Mouse (Mus musculus) forebrain, embryonic 16.5 days (tissue): ENCODE data around the gene Mok. TPM values are rescaled to one million over a fixed set of nuclear protein-coding genes. Genes with fewer than 3 reads are reported as not detected.

Source experiments
- ATAC-seq: fragments of 200-750 bp; cut with Nextera tagmentation; 2 replicates; pipeline ENCODE4 v1.8.0; 2017; ENCODE audit warnings: mild to moderate bottlenecking, moderate library complexity
- H3K27ac ChIP-seq: fragments of 300-500 bp; sonication (generic); 2 replicates; pipeline ENCODE4 v1.5.1; 2014; ENCODE audit warnings: low read length, control low read depth
- H3K27me3 ChIP-seq: fragments of 300-500 bp; sonication (generic); replicated peaks from 2 replicates; pipeline ENCODE4 v1.6.1; 2014; ENCODE audit warnings: low read length; ENCODE audit not compliant: control insufficient read depth, insufficient read depth
- H3K36me3 ChIP-seq: fragments of 300-500 bp; sonication (generic); 2 replicates; pipeline ENCODE4 v1.6.1; 2014; ENCODE audit not compliant: control insufficient read depth, insufficient read depth
- H3K4me1 ChIP-seq: fragments of 300-500 bp; sonication (generic); replicated peaks from 2 replicates; pipeline ENCODE4 v1.6.1; 2014; ENCODE audit warnings: low read length; ENCODE audit not compliant: control insufficient read depth, insufficient read depth
- H3K4me2 ChIP-seq: fragments of 300-500 bp; sonication (generic); 2 replicates; pipeline ENCODE4 v1.6.1; 2014; ENCODE audit warnings: mild to moderate bottlenecking, low read length, control low read depth
- H3K4me3 ChIP-seq: fragments of 300-500 bp; sonication (generic); replicated peaks from 2 replicates; pipeline ENCODE4 v1.5.1; 2014; ENCODE audit warnings: mild to moderate bottlenecking, low read length, control low read depth
- H3K9ac ChIP-seq: fragments of 300-500 bp; sonication (generic); replicated peaks from 2 replicates; pipeline ENCODE4 v1.6.1; 2014; ENCODE audit warnings: low read depth, low read length, control low read depth
- H3K9me3 ChIP-seq: fragments of 300-500 bp; sonication (generic); 2 replicates; pipeline ENCODE4 v1.6.1; 2016; ENCODE audit warnings: low read length; ENCODE audit not compliant: control insufficient read depth
- WGBS: fragments of 180-500 bp; shearing (Covaris S2); extraction: QIAGEN DNeasy Blood & Tissue Kit; methylation state at CpG from one replicate; pipeline ENCODE4 v1.1.7; 2014; 5-methylcytosine and 5-hydroxymethylcytosine counted together
- polyA plus RNA-seq: library from polyadenylated mRNA; unstranded; fragments of >200 nt; fragmentation: Nextera tagmentation; extraction: Ambion mirVana; gene quantifications from 2 replicates; pipeline ENCODE4 v1.2.1, GENCODE M21; 2015

Mok gene
- polyA plus RNA-seq, 1 experiment from 2014 or later: 13.4 TPM

GRCm38 (mm10) chr12:110769660-110770297 is 71.0 kb downstream of the Mok start:
- Histone ChIP-seq H3K36me3 (no peaks in the 10 kb centered on the region), H3K27me3 (no peaks in the 10 kb centered on the region), H3K27ac (peak overlapping the region; percentile 71), H3K9ac (no peak overlapping the region), H3K4me3 (no peak overlapping the region), H3K4me2 (no peak overlapping the region), H3K9me3 (no peaks in the 10 kb centered on the region), H3K4me1 (peaks cover 21% of the 10 kb centered on the region)
- 57% methylated on average over 6 of the region's 6 CpGs for WGBS
- no peak for ATAC-seq

- ATAC-seq: peak; percentile 50; the same call in 1 of the 2 replicates
- Histone ChIP-seq H3K27ac (peak overlapping the region; percentile 71), H3K4me2 (no peak overlapping the region), H3K36me3 (no peaks in the 10 kb centered on the region), H3K4me3 (no peak overlapping the region), H3K4me1 (peaks cover 21% of the 10 kb centered on the region), H3K9ac (no peak overlapping the region), H3K27me3 (no peaks in the 10 kb centered on the region), H3K9me3 (no peaks in the 10 kb centered on the region)
Observed at GRCm38 (mm10) chr12:110768562-110768961, 72.2 kb downstream of the Mok start.

- no peaks in the 10 kb centered on the region for H3K9me3 ChIP-seq
- no peak overlapping the region for H3K27ac ChIP-seq
- 89% methylated on average over 5 of the region's 5 CpGs for WGBS
- H3K4me2 ChIP-seq: no peak overlapping the region
- no peak for ATAC-seq
- peaks cover 37% of the 10 kb centered on the region for H3K4me1 ChIP-seq
- no peak overlapping the region for H3K4me3 ChIP-seq
- H3K36me3 ChIP-seq: no peaks in the 10 kb centered on the region
- H3K9ac ChIP-seq: no peak overlapping the region
- no peaks in the 10 kb centered on the region for H3K27me3 ChIP-seq
Observed at GRCm38 (mm10) chr12:110764531-110764930, 76.2 kb downstream of the Mok start.

GRCm38 (mm10) chr12:110762321-110762720 is 78.4 kb downstream of the Mok start:
- no peak overlapping the region for H3K27ac ChIP-seq

GRCm38 (mm10) chr12:110758932-110759331 is 81.8 kb downstream of the Mok start:
- Histone ChIP-seq H3K36me3 (0 out of 2 replicates have a peak, but pooled peaks cover 3% of the 10 kb centered on the region), H3K9me3 (no peaks in the 10 kb centered on the region), H3K4me2 (no peak overlapping the region), H3K27me3 (no peaks in the 10 kb centered on the region), H3K4me1 (peaks cover 16% of the 10 kb centered on the region), H3K27ac (no peak overlapping the region), H3K4me3 (no peak overlapping the region), H3K9ac (no peak overlapping the region)
- 95% methylated on average over 7 of the region's 8 CpGs for WGBS
- no peak for ATAC-seq

More at GRCm38 (mm10) chr12:110762321-110762720, 78.4 kb downstream of the Mok start:
- 27% methylated on average over 2 of the region's 2 CpGs for whole genome bisulfite sequencing
- Histone ChIP-seq H3K4me2 (no peak overlapping the region), H3K9ac (no peak overlapping the region), H3K4me3 (no peak overlapping the region), H3K36me3 (no peaks in the 10 kb centered on the region), H3K9me3 (no peaks in the 10 kb centered on the region), H3K27me3 (no peaks in the 10 kb centered on the region), H3K4me1 (peaks cover 21% of the 10 kb centered on the region)
- ATAC-seq: peak; percentile 61; the same call in 1 of the 2 replicates

Other genes with a start within 250 kb of the Mok start
- gene Dync1h1, start 239.5 kb downstream of the Mok start, polyA plus RNA-seq: 106 and 107 TPM in 2 replicates
- 0.23 and 0.26 TPM in 2 replicates for gene 1700001K19Rik, start 158.3 kb downstream of the Mok start, polyA plus RNA-seq
- gene Hsp90aa1, start 138.2 kb downstream of the Mok start, polyA plus RNA-seq: 1,235 and 1,237 TPM in 2 replicates
- 30.1 and 30.9 TPM in 2 replicates for gene Wdr20, start 103.0 kb downstream of the Mok start, polyA plus RNA-seq
- 3.2 and 3.3 TPM in 2 replicates for gene Zfp839, start 9.3 kb upstream of the Mok start, polyA plus RNA-seq
- gene Cinp, start 48.2 kb upstream of the Mok start, polyA plus RNA-seq: 76.1 and 87.1 TPM in 2 replicates
- 8.6 and 9.3 TPM in 2 replicates for gene Tecpr2, start 48.3 kb upstream of the Mok start, polyA plus RNA-seq
- 6.1 TPM in 2 replicates for gene Ankrd9, start 138.1 kb upstream of the Mok start, polyA plus RNA-seq
- gene Rcor1, start 198.4 kb upstream of the Mok start, polyA plus RNA-seq: 7.6 and 8.3 TPM in 2 replicates